Mouse (Mus musculus): ENCODE results near the gene Tmem238l. TPM values are rescaled to one million over a fixed set of nuclear protein-coding genes. Genes with fewer than 3 reads are reported as not detected.

Tmem238l gene
- polyA plus RNA-seq (2015; fragmentation: Nextera tagmentation; extraction: Ambion mirVana) = 1.2 and 1.9 TPM in 2 replicates

DNA sequence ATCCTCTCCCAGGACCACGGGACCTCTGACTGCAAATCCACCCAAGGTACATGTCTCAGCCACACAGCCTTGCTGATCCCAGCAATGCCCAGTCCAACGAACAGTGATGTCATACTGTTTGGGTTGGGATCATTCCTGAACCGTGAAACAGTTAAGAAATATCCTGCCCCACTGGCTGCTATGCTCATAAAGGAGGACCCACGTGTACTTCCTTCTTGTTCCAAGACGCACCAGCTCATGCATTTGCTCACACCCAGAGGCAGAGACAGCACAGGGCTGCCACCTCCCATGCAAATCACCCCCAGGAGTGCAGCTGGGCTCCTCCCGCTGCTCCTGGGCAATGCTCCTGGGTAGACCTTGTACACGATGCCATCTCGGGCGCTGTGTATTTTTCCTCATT is at the start of gene Tmem238l:
TSS of gene Tmem238l (plus strand) at position 336 of the 400 bp plus-strand sequence.
- Histone ChIP-seq H3K4me3 (replicated peaks) (no peak within 1 kb of the TSS), H3K36me3 (no peaks in the 10 kb centered on the region)

DNA sequence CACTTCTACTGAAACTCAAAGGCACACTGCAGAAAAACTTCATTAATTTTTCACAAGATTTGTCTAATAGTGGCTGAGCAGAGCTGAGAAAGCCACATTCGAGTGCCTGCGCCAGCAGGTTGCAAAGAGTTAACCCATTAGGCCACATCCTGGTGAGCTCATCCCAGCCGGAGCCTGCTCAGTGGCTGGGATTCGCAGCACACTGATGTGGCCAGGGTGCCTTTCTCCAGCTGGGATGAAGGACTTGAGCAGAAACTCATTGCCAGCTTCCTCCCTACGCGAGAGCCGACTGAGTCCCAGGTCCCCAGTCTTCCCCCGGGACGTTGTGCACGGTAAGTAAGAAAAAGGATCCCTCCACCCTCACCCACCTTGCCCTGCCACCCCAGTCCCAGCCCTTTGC is 44.6 kb upstream of the Tmem238l start, which contains the start of gene Pirt:
TSS of gene Pirt (plus strand) at position 171 of the 400 bp plus-strand sequence.
- Histone ChIP-seq H3K27me3 (replicated peaks) (no peaks in the 10 kb centered on the region), H3K9me3 (no peaks in the 10 kb centered on the region), H3K9ac (no peak within 1 kb of the TSS), H3K4me1 (replicated peaks) (peaks cover 7% of the 10 kb centered on the region; the same call in 1 of the 2 replicates), H3K4me3 (replicated peaks) (no peak within 1 kb of the TSS), H3K27ac (no peak within 1 kb of the TSS), H3K4me2 (replicated peaks) (0 out of 2 replicates have a peak within 1 kb of the TSS, but pooled peaks have one; percentile 19), H3K36me3 (no peaks in the 10 kb centered on the region)
- peak; percentile 26; the same call in 1 of the 2 replicates for ATAC-seq
- WGBS = 39% methylated on average over 10 of the region's 10 CpGs

More for the DNA sequence above, at the start of gene Tmem238l:
- WGBS = 70% methylated on average over 9 of the region's 9 CpGs
- H3K4me1 ChIP-seq (replicated peaks) = 0 out of 2 replicates have a peak, but pooled peaks cover 2% of the 10 kb centered on the region
- ATAC-seq = peak; percentile 29
- no peaks in the 10 kb centered on the region for H3K9me3 ChIP-seq
- H3K27me3 ChIP-seq (replicated peaks) = no peaks in the 10 kb centered on the region
- H3K27ac ChIP-seq = no peak within 1 kb of the TSS
- no peak within 1 kb of the TSS; the same call in 1 of the 2 replicates for H3K4me2 ChIP-seq (replicated peaks)
- no peak within 1 kb of the TSS for H3K9ac ChIP-seq

DNA sequence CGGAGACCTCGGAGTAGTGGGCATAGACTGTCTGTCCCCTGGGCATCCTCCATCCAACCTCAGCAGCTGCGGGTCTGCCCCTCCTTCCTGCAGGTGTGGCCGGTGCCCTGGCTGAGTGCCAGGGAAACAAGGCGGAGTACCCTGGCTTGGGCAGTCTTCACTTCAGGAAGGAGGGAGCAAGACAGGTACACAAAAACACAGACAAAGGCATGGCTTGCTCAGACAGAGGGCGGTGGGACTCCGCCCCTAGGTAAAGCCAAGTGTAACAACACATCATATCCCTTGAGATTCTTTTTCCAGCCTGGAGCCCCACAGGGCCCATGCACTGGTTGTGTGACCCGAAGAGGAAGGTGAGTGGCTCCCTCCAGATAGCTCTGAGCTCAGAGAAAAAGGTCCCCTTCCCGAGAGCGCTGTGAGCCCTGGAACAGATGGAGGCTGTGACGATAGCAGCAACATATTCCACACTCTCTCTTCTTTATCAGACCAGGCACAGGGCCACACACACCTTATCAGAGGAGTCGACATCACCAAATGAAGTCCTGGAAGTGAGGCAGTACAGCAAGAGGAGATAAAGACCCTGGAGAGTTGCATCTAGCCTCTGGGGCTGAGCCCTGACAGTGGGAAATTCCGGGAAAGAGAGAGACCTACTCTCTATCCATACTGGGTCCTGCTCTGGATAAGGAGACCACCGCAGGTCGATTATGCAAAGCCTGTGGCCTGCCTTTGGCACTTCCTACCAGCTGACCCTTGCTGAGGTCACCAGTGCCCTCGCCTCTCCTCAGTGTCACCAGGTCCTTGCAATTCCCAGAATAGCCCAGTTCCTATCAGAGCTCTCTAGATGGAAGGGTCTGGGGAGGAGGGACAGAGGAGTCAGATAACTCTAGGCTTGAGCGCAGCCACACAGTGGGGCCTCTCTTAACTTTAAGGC is 43.6 kb upstream of the Tmem238l start:
- 47% methylated on average over 17 of the region's 17 CpGs for WGBS
- Histone ChIP-seq H3K9ac (no peak overlapping the region), H3K4me2 (replicated peaks) (0 out of 2 replicates have a peak overlapping the region, but pooled peaks have one; percentile 19), H3K4me3 (replicated peaks) (no peak overlapping the region), H3K9me3 (no peaks in the 10 kb centered on the region), H3K27ac (no peak overlapping the region), H3K27me3 (replicated peaks) (no peaks in the 10 kb centered on the region), H3K36me3 (no peaks in the 10 kb centered on the region), H3K4me1 (replicated peaks) (peaks cover 7% of the 10 kb centered on the region; the same call in 1 of the 2 replicates)
- peak; percentile 78 for ATAC-seq

DNA sequence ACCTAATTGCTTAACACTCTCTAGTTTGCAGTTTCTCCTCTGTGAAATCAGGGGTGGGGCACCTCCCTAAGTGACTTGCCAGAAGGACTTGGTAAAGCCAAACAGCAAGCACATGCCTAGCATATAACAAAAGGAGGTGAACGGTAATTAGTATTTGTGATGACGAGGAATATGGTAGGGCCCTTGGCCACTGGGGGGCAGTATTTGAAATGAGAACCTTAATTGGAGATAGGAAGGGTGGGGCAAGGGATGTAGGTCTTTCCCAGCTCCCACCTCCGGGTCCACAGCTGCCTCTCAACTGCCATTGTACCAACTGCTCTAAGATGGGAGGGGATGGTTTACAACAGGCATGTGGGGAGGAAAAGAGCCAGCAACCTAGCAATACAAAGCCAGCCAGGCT is 42.2 kb upstream of the Tmem238l start:
- H3K9me3 ChIP-seq = no peaks in the 10 kb centered on the region
- no peak overlapping the region for H3K4me2 ChIP-seq (replicated peaks)
- no peak overlapping the region for H3K27ac ChIP-seq
- no peaks in the 10 kb centered on the region for H3K36me3 ChIP-seq
- H3K4me1 ChIP-seq (replicated peaks) = peaks cover 7% of the 10 kb centered on the region; the same call in 1 of the 2 replicates
- H3K4me3 ChIP-seq (replicated peaks) = no peak overlapping the region
- no peak overlapping the region for H3K9ac ChIP-seq
- no peaks in the 10 kb centered on the region for H3K27me3 ChIP-seq (replicated peaks)
- WGBS = 32% methylated on average over 3 of the region's 3 CpGs
- peak; percentile 52 for ATAC-seq

DNA sequence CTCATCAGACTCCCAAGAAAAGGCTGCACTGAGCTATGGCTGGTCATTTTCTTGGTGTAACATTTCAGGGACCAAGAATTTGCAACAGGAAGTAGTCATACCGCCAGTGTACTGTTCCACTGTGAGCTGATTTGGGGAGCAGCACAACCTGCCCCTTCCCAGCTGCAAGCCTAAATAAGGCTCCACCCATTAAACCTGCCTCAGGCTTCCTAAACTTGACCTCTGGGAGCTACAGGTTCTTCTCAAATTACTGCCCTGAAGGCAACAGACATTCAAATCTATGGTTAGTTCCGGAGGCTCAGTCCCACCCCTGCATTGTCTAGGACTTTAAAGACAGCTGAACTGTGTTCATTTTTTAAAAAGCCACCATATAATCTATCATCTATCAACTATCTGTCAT is 36.4 kb upstream of the Tmem238l start:
- 71% methylated on average over 2 of the region's 2 CpGs for WGBS
- no peaks in the 10 kb centered on the region for H3K27me3 ChIP-seq (replicated peaks)
- H3K4me2 ChIP-seq (replicated peaks) = no peak overlapping the region
- no peak overlapping the region for H3K27ac ChIP-seq
- no peak for ATAC-seq
- no peaks in the 10 kb centered on the region for H3K9me3 ChIP-seq
- no peaks in the 10 kb centered on the region for H3K36me3 ChIP-seq
- H3K9ac ChIP-seq = no peak overlapping the region
- no peak overlapping the region for H3K4me3 ChIP-seq (replicated peaks)
- no peaks in the 10 kb centered on the region for H3K4me1 ChIP-seq (replicated peaks)

DNA sequence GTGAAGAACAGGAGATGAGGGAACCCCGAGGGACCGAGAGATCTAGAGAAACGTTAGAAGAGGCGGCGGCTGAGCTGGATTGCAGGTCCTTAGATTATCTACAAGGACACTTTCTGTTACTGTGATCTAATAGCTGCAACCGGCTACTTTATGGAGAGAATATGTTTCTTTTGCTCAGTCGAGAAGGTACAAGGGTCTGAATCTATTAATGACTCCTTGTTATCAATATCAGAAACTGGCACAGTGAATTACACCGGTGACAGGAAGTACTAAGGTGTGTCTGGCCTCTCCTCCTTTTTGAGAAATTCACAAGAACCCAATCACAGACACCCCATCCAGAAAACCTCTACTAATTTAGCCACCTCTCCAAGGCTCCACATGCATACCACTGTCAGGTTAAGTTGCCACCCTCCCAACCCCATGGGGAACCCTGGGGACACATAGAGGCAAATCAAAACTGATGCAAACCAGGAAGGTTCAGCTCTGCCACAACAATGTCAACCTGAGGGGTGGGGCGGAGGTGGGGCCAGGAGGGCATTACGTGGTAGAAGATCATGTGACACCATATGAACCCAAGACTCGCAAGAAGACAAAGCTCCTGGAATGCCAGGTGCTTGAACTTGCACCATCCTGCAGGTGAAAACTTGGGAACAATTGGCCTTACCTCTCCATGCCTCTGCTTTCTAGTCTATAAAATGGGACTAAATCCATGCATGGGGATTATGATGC is 32.2 kb upstream of the Tmem238l start:
- Histone ChIP-seq H3K27ac (no peak overlapping the region), H3K4me2 (replicated peaks) (peak overlapping the region; percentile 4; the same call in 1 of the 2 replicates), H3K9me3 (no peaks in the 10 kb centered on the region), H3K9ac (no peak overlapping the region), H3K27me3 (replicated peaks) (no peaks in the 10 kb centered on the region), H3K4me1 (replicated peaks) (no peaks in the 10 kb centered on the region), H3K4me3 (replicated peaks) (no peak overlapping the region), H3K36me3 (no peaks in the 10 kb centered on the region)
- ATAC-seq = peak; percentile 79
- WGBS = 68% methylated on average over 11 of the region's 11 CpGs

DNA sequence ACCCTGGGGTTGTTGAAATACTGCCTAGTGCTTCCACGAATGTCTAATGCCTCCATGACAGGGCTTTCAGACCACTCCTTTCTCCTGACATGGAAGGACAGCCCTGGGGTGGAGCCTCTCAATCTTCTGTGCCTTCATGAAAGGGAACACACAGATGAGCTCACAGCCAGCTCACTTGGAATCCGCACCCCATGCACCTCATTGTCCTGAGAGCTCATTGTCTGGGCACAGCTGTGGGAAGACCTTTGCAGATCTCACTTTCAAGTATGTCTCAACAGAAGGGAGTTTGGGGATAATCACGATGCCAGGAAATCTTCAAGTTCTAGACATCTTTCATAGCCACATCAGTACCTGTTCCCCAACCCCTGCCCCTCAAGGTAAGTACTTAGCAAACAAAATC is 28.1 kb upstream of the Tmem238l start:
- Histone ChIP-seq H3K27me3 (replicated peaks) (no peaks in the 10 kb centered on the region), H3K4me1 (replicated peaks) (no peaks in the 10 kb centered on the region), H3K36me3 (no peaks in the 10 kb centered on the region), H3K9ac (no peak overlapping the region), H3K4me2 (replicated peaks) (no peak overlapping the region), H3K4me3 (replicated peaks) (no peak overlapping the region), H3K27ac (no peak overlapping the region), H3K9me3 (no peaks in the 10 kb centered on the region)
- WGBS = 74% methylated on average over 3 of the region's 3 CpGs
- no peak for ATAC-seq

DNA sequence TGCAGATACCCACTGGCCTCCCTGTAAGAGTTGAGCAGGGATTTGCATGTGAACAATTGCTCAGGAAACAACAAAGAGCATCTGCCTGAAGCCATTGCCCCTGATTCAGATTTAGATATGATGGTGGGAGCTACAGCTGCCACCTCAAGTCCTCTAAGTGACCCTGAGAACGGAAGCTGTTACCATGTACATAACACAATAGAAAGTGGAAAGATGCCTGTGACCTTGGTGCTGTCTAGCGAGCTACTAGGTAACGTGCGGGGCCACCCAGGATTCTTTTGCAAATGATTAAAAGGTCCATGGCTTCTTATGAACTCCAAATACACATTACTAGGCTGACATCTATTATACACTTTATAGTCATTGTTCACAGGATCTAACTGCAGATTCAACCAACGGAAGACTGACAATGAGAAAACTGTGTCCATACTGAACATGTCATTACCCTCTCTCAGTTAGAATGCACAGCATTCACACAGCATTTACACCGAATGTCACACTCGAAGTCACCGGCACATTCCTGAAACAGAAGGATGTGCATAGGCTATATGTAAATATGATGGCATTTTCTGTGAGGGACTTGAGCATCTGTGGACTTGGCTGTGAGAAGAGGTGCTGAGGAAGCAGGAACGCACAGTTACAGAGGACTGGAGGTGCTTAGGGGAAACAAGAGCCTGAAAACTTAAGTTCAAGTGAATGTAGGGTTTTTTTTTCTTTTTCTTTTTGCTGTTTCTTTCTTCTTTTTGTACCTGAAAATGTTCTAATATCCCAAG is 23.4 kb upstream of the Tmem238l start:
- Histone ChIP-seq H3K4me2 (replicated peaks) (no peak overlapping the region), H3K4me3 (replicated peaks) (no peak overlapping the region), H3K4me1 (replicated peaks) (no peaks in the 10 kb centered on the region), H3K27ac (no peak overlapping the region), H3K36me3 (no peaks in the 10 kb centered on the region), H3K9ac (no peak overlapping the region), H3K27me3 (replicated peaks) (no peaks in the 10 kb centered on the region), H3K9me3 (no peaks in the 10 kb centered on the region)
- no peak for ATAC-seq
- WGBS = 74% methylated on average over 9 of the region's 9 CpGs

DNA sequence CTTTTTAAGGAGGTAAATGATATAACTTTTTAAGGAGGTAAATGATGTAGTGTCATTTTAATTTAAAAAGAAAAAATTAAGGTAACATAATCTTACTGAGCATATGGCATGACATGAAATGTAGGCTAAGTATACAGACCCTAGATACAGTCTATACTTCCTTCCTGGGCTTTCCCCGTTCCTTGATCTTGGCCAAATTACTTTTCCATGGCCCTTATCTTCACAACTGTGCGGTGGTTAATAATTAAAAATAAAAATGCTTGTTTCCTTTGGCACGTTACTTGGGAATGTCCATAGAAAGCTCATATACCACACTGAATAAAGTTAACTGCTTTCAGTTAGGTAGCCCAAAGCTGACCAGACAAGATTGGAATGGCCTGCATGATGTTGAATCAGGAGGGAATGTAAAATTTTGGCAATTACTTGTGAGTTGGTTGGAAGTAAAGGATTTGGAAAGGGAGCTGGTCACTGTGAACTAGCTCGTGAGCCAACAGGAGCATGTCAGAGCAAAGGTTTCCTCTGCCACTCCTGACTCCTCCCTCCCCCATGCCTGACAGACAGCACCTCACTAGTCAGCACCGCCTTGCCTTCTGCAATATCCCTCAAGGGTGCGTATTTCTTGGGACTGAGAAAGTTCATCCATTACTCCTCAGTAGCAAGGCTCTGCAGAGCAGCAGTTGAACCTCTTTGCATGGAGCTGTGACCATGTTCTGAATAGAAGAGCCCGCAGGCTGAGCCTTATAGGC is 21.8 kb upstream of the Tmem238l start:
- Histone ChIP-seq H3K36me3 (no peaks in the 10 kb centered on the region), H3K4me3 (replicated peaks) (no peak overlapping the region), H3K4me1 (replicated peaks) (no peaks in the 10 kb centered on the region), H3K27ac (peak overlapping the region; percentile 48), H3K9me3 (no peaks in the 10 kb centered on the region), H3K4me2 (replicated peaks) (peak overlapping the region; percentile 35; the same call in 1 of the 2 replicates), H3K27me3 (replicated peaks) (no peaks in the 10 kb centered on the region), H3K9ac (no peak overlapping the region)
- peak; percentile 96 for ATAC-seq
- WGBS = 56% methylated on average over 7 of the region's 7 CpGs

DNA sequence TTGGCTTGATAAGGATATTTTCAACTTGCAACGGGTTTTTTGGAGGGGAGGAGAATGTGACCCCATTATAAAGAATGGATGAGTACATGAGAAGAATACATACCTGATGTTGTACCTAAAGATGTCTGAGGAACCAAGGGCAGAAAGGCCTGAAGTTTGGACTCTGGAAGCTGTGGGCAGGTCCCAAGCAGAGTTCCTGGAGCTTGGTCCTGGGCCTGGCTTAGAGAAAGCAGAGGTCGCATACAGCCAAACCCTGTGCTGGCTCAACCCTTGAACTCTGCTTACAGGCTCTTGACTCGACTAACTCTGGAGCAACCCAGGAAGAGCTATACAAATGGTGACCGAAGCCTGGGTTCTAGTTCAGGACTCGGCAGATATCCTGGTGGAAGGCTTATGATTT is 14.4 kb upstream of the Tmem238l start:
- H3K4me2 ChIP-seq (replicated peaks) = no peak overlapping the region
- 86% methylated on average over 5 of the region's 5 CpGs for WGBS
- H3K36me3 ChIP-seq = no peaks in the 10 kb centered on the region
- no peaks in the 10 kb centered on the region for H3K27me3 ChIP-seq (replicated peaks)
- ATAC-seq = no peak
- no peak overlapping the region for H3K9ac ChIP-seq
- no peaks in the 10 kb centered on the region for H3K4me1 ChIP-seq (replicated peaks)
- H3K9me3 ChIP-seq = no peaks in the 10 kb centered on the region
- no peak overlapping the region for H3K4me3 ChIP-seq (replicated peaks)
- H3K27ac ChIP-seq = no peak overlapping the region

DNA sequence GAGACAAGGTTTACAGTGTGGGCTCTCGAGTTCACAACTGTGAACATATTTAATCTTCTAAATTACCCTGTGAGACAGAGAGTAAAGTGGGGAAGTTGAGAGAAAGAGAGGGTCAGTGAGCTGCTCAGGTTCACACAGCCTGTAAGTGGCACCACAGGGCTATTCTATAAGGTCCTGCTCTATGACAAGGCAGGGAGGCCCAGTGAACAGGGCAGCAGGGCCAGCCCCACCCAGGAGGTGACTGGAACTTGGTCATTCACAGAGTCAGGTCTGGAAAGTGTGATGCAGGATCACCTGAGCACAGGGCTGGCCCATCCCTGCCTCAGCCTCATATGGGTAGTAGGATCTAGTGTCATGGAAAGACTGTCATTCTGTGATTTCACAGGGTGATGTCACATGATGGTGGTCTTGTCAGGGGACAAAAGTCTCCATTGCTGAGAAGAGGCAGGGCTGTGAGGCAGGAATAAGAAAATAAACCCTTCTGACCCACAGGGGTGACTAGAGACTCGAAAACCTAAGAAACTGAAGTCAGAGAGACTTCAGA is 11.1 kb upstream of the Tmem238l start:
- 52% methylated on average over 2 of the region's 2 CpGs for WGBS
- no peak overlapping the region for H3K9ac ChIP-seq
- H3K36me3 ChIP-seq = no peaks in the 10 kb centered on the region
- H3K4me1 ChIP-seq (replicated peaks) = no peaks in the 10 kb centered on the region
- H3K4me2 ChIP-seq (replicated peaks) = no peak overlapping the region
- no peaks in the 10 kb centered on the region for H3K9me3 ChIP-seq
- ATAC-seq = 0 out of 2 replicates have a peak, but pooled peaks have one; percentile 34
- H3K27ac ChIP-seq = no peak overlapping the region
- no peaks in the 10 kb centered on the region for H3K27me3 ChIP-seq (replicated peaks)
- H3K4me3 ChIP-seq (replicated peaks) = no peak overlapping the region

Measured in intestine, embryonic 15.5 days (tissue).